Mouse (Mus musculus): ENCODE results near the gene Them7.

Gene Them7

DNA sequence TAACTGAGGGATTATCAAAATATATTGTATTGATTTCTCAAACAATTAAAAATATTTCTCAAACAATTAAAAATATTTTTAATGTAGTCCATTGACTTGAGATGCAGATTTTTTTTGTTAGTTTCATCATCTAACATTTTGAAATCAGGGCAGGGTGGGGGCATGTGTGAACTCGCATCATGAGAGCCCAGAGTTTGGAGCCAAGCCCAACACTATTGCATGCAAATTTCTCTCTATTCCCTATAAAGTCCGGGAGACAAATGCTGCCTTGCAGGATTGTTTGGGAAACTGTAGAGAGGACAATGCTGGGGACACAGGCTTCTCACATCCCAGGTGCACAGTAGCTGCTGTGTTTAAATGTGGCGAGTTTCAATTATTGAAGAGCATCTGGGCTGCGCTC is 151.6 kb downstream of the Them7 start:
- no peak for DNase-seq (ENCODE audit: low spot score)

DNA sequence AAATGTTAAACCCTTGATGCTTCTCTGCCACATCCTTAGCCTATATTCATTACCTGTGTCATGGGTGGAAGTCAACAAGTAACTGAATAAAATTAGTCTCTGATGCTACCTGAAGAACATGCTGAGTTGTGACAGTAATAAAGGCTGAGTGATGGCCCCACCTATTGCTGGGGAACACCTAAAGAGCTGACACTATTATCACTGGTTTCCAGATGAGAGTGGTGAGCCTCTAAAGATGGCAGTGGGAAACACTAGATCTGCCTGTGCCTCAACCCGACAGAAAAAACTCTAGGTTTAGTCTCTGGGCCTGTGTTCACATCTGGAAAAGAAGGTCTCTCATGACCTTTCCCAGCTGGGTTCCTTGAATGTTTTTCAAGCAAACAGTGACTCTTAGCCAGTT is 155.6 kb downstream of the Them7 start:
- no peak for DNase-seq (ENCODE audit: low spot score)

DNA sequence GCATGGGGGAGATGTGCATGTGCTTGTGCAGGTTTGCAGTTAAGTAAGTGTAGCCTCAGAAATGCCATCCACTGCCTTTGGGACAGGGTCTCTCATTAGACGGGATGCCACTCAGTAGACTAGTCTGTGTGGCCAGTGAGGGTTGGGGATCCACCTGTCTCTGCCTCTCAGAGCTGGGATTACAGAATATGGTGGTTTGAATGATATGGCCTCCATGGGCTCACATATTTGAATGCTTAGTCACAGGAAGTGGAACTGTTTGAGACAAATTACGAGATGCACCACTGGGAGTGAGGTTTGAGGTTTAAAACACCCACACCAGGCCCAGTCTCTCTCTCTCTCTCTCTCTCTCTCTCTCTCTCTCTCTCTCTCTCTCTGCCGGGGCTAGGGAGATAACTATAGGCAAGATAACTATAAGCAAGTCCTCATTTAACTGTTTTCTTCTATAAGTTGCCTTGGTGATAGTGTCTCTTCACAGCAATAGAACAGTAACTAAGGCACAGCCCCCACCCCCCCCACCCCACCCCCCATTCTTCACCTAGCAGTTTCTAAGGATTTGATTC is 156.7 kb downstream of the Them7 start:
- DNase-seq (ENCODE audit: low spot score) = no peak

DNA sequence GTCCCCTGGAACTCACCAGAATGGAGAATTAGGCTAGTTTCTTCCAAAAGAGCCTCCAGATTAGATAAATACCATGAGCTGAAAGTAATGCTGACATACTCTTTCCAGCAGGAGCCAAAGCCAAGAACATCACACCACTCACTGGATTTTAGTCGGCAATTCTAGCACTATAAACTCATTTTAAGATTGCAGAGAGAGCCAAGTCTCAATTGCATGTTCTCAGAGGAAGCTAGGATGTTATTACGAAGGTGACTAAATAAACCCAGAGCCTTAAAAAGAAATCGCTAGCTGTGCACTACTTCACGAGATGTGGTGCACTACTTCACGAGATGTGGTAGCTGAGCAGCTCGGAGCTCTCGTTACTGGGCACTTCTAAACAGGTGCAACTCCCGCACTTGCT is 158.9 kb downstream of the Them7 start:
- no peak for DNase-seq (ENCODE audit: low spot score)

DNA sequence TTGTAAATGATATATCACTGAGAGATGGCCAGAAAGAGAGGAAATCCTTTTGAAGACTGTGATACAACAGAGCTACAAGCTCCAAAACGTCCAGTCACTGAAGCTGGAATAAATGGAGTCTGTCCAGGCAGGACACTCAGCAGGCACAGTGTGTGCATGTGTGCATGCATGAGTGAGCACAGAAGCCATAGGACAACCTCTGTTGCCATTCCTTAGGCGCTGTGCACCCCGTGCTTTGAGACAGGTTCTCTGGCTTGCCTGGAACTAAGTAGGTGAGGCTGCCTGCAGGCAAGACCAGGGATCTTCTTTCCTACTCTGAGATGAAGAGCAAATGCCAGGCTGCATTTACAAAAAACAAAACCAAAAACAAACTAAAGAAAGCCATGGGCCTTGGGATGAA is 160.9 kb downstream of the Them7 start:
- no peak for DNase-seq (ENCODE audit: low spot score)

DNA sequence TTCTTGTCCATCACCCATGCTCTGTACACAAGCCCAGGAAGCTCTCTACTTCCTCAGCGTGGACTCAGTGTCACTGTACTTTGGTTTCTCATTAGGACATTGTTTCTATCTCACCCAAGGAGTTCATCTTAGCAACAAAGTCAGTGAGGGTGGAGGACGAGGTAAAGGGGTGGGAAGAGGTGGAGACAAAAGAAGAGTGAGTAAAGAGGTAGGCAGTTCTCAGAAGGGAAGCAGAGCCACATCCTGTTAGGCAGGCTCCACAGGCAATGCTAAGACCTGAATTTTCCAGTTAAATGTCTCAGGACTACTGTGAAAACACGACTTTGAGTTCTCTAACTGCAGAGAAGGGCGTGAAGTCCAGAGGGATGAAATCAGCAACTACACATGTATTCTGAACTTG is 162.3 kb downstream of the Them7 start:
- no peak for DNase-seq (ENCODE audit: low spot score)

DNA sequence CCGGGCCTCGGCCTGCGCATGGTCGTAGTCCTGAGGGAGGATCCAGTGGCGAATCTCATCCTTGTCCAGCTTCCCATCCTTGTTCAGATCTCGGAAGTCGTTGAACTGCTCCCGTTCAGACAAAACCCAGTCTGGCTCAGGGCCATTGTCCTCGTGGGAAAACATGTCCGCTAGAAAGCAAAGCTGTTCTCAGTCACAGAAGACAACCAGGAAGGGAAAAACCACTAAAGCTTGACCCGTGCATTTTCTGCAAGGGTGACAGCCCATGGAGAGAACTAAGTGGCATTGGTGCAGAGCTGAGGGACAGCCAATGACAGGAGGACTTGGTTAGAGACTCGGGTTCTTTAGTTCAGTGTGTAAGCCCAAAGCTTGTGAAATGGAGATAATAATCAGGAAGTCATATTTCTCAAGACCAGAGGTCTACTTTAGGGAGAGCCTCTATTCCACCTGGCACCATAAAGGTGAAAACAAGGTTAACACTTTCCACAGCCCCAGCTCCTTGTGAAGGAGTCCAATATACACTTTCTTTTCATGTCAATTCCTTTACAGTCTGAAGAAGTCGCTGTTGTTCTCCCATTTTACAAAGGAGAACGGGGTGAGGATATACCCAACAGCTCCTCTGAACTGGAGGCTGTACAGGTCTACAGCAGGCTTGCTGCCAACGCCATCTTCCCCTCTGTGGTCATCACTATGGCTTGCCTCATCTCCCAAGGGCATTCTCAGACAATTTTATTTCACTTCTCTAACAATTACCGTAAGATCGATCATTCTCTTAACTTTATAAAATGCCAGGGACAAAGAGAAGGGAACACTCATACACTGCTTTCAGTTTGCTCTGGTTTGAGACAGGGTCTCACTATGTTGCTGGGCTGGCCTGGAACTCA is 165.1 kb downstream of the Them7 start:
- no peak for DNase-seq (ENCODE audit: low spot score)

DNA sequence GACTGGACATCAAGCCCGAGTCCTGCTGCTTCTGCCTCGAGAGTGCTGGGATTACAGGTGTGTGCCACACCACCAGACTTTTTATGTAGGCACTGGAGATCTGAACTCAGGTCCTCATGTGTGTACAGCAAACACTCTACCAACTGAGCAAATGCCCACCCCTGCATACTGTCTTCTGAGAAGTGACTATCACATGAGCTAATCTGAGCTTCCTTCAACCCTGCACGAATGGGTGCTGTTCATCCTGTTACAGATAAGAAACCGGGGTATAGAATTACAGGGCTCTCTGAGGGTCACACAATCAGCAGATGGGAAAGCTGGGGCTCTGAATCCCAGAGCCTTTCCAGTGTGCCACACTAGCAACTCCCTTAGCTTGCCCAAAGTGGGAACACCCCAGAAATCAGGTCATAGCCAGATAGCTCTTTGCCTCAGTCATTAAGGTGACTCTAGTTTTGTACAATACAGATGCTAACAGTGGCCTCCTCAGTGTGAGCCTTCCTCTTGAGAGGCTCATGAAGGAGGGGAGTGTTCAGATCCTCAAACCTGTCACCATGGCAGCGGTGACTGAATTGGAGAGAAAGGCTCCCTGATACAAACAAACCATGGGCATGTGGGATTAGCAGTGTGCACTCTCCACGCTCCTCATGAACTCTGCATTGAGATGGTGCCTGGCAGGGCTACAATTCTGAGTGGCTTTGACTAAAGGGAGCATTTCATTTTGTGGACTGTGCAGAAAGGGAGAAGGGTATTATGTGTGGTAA is 166.7 kb downstream of the Them7 start:
- no peak for DNase-seq (ENCODE audit: low spot score)

DNA sequence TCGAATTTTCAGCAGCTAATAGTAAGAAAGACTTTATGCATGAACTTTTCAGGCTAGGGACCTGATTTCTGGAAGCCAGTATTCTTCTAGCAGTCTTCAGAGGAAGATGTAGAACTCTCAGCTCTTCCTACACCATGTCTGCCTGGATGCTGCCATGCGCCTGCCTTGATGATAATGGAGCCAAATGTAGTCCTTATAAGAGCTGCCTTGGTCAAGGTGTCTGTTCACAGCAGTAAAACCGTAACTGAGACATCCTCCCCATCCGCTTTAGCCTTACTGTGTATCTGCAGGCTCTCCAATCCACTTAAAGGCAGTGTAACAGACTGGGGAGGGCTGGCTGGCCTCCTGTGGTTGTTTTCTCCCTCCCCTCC is 167.3 kb downstream of the Them7 start:
- no peak for DNase-seq (ENCODE audit: low spot score)

DNA sequence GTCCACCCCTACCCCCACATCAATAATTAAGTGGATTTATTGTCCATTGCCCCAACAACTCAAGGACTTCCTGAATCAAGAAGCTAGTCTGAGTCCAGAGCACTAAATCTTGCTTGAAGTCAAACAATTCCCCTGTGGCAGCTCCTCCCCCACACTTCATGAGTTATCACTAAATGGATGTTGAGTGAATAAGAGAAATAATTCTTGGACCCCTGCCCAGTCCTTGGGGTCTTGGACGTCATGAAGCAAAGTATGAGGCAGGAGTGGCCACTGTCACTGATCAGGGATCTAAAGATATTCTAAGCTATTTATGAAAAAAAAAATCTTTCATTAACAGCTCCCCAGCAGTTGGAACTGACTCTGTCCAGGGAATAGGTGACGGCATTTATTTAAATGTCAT is 168.4 kb downstream of the Them7 start:
- DNase-seq (ENCODE audit: low spot score) = no peak

DNA sequence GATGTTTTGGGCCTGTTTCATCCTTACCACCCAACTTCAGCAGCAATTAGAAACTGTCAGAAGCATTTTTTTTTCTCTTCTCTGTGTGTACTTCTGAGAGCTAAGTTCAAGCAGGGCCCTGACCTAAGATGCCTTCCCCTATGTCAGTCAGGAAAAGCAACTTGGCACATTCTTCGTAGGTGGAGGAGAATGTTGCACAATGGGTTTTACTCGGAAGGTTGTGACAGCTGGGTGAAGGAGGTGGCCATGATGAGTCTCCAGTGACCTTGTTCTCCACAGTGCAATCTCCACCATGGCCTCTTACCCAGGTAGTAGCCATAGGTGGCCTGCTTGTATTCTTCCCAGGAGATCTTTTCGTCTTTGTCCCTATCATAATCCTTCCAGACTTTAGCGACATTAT is 170.3 kb downstream of the Them7 start:
- DNase-seq (ENCODE audit: low spot score) = no peak

DNA sequence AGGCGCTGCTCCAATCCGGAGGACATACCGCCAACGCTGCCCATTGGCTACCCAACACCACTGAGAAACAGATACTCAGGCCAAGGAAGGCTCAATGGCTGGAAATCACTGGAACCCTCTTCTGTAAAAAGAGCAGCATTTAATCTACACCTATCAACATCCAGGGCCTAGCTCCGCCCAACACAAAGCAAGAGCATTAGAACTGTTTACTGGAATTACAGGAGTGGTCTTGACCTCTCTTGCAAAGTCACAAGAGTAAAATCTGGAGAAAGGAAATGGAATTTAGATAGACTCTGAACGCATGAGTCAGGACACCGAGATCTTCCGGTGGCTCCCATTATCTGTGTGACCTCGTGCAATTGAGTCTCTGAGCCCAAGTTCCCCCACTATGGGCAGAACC is 171.9 kb downstream of the Them7 start:
- DNase-seq (ENCODE audit: low spot score) = no peak

DNA sequence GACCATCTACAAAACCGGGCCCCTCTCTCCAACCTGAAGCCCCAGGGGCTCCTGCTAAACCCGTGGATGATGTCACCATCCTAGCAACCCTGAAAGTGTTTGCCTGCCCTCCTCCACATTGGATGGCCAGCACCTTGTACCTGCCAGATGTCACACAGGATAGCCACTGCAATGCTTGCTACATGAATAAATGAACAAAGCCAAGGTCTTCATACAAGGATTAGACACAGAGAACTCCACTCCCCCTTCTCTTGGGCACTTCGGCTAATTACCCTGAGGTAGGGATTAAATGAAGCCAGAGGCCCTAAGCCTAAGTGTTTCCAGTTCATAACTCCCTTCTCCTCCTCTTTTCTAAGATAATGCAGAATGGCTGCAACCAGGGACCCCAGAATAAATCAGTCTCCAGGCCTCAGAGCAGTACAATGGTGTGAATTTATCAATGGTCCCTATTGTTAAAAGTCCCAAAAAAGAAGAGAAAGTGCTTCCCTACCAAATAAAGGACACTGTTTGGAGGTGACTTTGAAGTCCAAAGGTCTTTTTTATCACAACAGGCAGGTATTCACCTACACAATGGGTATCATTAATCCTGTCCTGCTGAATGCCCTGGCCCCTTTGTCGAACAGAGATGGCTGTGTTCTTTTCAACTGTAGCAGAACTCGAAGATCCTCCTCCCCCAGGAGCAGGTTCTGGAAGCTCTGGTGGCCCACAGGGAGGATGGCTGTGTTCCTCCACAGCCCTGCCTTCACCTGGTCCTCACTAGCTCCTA is 173.5 kb downstream of the Them7 start:
- no peak for DNase-seq (ENCODE audit: low spot score)

DNA sequence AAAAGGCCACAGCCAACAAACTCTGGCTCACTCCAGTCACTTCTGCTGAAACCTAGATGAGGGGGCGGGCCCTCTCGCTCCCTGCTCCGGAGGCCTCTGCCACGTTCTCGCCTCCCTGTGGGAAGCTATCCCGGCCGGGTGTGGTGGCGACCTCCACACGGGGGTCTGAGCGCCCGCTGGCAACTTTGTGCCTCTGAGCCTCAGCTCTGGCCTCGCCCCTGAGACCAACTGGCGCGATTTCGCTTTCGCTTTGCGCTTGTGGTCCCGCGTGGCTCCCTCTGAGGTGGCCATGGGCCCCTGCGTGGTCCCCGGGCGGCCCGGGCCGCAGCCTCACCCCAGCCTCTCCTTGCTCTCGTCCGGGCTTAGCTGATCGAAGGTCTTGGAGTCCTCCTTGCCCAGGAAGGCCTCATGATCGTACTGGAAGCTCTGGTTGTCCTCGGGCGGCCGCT is 174.5 kb downstream of the Them7 start:
- no peak for DNase-seq (ENCODE audit: low spot score)

DNA sequence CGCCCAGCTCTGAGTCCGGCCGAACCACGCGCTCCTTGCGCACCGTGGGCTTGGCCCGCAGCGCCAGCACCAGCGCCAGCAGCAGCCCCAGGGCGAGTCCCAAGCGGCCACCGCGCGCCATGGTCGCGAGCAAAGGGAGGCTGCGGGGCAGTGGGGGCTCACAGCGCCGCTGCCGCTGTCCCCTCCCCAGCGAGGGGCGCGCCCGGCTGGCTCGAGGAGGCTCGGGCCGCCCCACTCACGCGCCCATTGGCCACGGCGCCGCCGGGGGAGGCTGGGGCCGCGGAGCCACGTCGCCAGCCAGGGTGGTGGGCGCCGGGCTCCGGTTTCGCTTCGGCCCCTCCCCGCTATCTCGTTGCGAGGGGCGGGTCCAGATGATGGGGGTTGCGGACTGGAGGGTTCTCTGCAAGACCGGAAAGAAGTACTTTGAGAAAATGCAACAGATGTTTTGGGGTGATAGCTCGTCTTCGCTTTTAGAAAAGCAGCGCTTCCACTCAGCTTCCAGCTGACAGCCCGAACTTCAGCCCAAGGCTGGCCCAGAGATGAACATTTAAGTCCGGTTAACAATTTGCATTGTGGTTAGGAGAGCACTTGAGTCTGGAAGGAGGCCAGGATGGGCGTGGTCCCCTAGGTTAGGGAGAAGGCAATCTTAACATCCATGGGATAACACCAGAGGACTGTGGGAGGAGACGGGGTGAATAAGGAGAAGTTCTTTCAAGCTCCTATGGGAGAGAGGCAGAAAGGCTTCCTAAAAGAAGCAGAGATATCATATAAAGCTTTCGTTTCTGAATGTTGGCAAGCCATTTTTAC is 175.2 kb downstream of the Them7 start, which contains the start of gene Rcn1:
Gene Rcn1 (minus strand): TSS at position 235 of the 807 bp plus-strand sequence.
- peak; percentile 23 for DNase-seq (ENCODE audit: low spot score)

DNA sequence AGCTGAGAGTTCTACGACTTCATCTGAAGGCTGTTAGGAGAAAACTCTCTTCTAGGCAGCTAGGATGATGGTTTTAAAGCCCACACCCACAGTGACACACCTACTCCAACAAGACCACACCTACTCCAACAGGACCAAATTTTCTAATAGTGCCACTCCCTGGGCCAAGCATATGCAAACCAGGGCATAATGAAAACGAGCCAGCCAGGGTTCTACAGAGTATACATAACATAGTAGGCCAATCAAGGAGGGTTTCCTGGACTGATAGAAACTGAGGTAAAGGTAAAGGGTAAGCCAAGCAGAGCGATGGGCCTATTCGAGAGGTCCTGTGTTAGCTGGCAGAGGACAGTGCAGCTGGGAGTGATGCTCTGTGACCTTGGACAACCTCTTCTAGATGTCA is 176.4 kb downstream of the Them7 start:
- no peak for DNase-seq (ENCODE audit: low spot score)

DNA sequence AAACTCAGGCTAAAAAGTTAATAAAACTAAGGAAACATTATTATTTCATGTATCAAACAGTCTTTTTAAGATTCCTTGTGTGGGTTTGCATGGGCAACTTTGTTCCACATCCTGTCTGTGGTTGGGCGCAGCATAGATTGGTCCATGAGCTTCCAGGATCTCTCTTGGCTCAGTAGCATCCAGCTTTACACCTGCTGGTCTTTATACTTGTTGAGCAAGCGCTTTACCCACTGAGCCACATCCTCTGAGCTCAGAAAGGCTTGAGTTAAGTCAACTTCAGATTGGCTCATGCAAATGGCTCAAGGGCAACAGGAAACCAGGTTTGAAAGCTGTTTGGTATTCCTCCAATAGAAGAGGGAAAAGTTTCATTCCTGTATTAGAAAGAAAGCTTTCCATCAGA is 178.1 kb downstream of the Them7 start:
- no peak for DNase-seq (ENCODE audit: low spot score)

DNA sequence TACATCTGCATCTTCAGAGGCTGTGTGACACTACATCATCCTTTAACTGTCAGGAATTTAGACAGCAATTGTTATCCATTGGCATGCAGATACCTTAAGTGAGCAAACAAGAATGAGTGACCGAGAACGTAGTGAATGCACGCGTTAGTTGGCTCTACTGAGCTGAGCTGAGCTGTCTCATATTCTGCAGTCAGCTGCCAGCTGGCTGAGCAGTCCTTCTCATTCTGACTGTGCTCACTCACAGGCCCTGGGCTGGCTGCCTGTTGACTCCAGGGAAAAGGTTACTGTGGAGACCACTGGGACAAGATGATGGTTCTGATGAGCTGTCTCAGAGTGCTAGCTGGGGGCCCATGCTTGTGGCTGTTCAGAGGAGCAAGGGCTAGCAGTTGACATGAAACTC is 184.4 kb downstream of the Them7 start:
- no peak for DNase-seq (ENCODE audit: low spot score)

DNA sequence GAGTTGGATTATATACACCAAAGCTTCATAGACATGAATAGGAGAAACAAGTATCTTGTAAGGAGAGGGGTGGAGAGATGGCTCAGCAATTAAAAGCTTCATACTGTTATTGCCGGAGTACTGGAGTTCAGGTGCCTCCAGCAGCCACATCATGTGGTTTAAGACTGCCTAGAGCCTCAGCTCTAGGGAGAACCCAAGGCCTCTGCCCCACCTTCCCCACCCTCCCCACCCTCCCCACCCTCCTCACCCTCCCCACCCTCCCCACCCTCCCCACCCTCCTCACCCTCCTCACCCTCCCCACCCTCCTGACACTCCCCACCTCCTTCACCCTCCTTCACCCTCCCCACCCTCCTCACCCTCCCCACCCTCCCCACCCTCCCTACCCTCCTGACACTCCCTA is 185.1 kb downstream of the Them7 start:
- no peak for DNase-seq (ENCODE audit: low spot score)

DNA sequence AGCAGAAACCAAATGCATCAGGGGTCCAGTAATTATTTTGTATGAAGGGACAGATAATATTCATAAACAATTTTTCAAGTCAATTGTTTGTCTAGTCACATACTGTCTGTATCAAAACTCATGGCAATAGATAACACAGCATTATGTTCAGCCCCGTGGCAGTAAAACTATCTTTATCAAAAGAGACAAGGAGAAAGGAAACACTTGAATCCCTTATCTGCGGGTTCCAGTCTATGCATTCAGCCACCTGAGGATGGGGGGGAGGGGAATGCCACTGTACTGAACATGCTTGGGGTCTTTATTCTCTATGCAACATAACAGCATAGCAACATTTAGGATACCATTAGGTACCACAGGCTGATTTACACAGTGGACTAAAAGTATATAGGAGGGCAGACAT is 190.2 kb downstream of the Them7 start:
- DNase-seq (ENCODE audit: low spot score) = no peak

DNA sequence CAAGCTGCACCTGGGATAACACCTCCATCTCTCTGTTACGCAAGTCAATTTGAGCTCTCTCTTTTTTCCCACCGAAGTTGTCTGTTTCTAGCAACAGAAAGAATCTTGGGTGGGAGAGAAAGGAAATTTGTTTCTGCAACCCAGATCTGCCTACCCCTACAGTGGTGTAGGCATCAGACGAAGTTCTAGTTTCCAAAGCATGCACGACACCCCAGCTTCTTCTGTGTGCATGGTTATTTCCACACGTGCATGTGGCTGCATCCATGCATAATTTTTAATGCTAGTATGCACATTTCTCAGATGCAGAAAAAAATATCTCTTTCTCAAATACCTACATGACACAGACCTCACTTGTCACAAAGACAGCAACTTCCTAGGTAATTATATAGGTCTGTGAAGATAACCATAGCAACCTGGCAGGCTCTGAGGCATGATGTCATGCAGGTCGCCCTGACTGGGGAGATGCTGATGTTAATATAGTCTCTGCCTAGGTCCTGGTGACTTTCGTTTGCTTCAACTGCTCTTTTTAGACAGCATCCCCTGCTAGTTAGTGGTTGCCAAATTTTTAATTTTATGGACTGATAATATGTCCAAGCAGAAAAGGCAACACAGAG is 192.0 kb downstream of the Them7 start:
- no peak for DNase-seq (ENCODE audit: low spot score)
